Mouse (Mus musculus) olfactory bulb, adult 2 months (tissue): ENCODE results near the gene Rec8. TPM values are rescaled to one million over a fixed set of nuclear protein-coding genes. Genes with fewer than 3 reads are reported as not detected.

Experiments
- H3K27ac ChIP-seq: fragments of 200-500 bp; 2 replicates; pipeline ENCODE4 v1.5.1; 2012; ENCODE audit warnings: low read depth, low read length; ENCODE audit not compliant: insufficient read depth
- H3K4me1 ChIP-seq: fragments of 200-500 bp; 2 replicates; pipeline ENCODE4 v1.6.1; 2012; ENCODE audit warnings: low read length; ENCODE audit not compliant: control insufficient read depth, insufficient read depth
- H3K4me3 ChIP-seq: fragments of 200-500 bp; 2 replicates; pipeline ENCODE4 v1.5.1; 2012; ENCODE audit warnings: mild to moderate bottlenecking, low read depth, low read length, moderate library complexity; ENCODE audit not compliant: insufficient read depth
- CTCF ChIP-seq: fragments of 200-500 bp; IDR thresholded peaks from 2 replicates; pipeline ENCODE4 v1.5.1; 2012; ENCODE audit warnings: low read depth, mild to moderate bottlenecking, low read length, moderate library complexity; ENCODE audit not compliant: insufficient read depth
- POLR2A ChIP-seq: fragments of 200-500 bp; IDR thresholded peaks from 2 replicates; pipeline ENCODE4 v1.6.1; 2012; ENCODE audit warnings: mild to moderate bottlenecking, low read depth, low read length, moderate library complexity; ENCODE audit not compliant: insufficient read depth
- WGBS: fragments of 180-500 bp; shearing (Covaris S2); methylation state at CpG from one replicate; pipeline ENCODE4 v1.1.7; 2018; 5-methylcytosine and 5-hydroxymethylcytosine counted together
- polyA plus RNA-seq: library from polyadenylated mRNA; stranded (reverse); fragments of >200 nt; gene quantifications from 2 replicates; pipeline ENCODE4 v1.2.4, GENCODE M21; 2012; ENCODE audit warnings: low replicate concordance; ENCODE audit not compliant: missing spikeins, insufficient read depth, insufficient read length

The Rec8 gene
- polyA plus RNA-seq, 1 experiment, result not detected

DNA sequence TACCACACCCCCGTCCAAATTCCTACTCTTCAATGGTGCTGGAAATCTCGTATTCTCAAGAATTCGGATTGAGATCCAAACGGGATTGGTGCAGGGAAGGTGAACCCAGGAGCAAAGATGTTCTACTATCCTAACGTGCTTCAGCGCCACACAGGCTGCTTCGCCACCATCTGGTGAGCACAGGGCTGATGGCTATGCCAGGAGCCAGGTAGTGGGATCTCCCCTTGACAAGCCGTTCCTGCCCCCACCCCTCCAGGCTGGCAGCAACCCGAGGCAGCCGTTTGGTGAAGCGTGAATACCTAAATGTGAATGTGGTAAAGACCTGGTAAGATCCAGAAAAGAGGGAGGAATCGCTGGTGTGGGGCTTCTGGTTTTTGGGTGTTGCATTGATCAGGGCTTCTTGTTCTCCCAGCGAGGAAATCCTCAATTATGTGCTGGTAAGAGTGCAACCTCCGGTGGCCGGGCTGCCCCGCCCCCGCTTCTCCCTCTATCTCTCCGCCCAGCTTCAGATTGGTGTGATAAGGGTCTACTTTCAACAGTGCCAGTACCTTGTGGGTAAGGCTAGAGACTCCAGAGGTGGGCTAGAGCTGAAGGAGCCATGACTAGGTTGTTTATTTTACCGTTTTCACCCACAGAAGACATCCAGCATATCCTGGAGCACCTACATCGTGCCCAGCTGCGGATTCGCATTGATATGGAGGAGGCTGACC is 804 bp downstream of the Rec8 start:
- Histone ChIP-seq H3K27ac (no peak overlapping the region), H3K4me3 (peak overlapping the region; percentile 12), H3K4me1 (no peaks in the 10 kb centered on the region)
- 55% methylated on average over 22 of the region's 22 CpGs for WGBS
- TF ChIP-seq POLR2A (no peak), CTCF (no peak)

DNA sequence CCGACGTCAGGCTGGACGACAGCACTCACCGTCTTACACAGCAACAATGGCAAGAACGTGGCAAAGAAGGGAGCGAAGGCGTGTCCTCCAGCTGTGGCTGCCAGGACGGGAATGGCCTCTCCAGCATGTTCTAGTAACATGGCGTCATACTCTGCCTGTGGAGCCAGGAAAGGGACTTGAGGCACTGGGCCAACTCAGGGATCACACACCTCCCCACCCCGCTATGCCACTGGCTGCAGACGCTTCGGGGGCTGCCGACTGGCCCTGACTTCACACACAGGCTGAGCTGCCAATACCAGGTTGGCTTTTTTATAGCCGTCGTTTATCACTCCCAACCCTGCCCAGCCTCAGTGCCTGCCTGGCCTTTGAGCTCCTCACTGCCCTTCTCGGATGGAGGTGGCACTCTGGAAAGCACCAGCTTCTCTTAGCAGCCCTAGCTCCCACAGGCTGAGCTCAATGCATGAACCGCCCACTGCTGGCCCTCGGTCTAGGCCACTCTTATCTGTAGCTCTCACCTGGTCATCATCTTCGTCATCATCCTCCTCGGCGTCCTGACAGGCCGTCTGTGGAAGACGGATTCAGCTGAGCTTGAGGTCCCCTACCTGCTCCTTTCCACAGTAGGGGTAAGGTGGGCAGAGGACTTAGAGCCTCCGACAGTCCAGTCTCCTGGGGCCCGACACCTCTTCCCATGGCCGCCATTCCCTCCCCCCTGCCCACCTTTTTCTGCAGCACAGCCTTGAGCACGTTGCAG is 10.4 kb downstream of the Rec8 start:
- TF ChIP-seq POLR2A (no peak), CTCF (no peak)
- 91% methylated on average over 27 of the region's 27 CpGs for WGBS
- H3K27ac ChIP-seq, result no peak overlapping the region
- H3K4me1 ChIP-seq, result no peaks in the 10 kb centered on the region
- no peak overlapping the region for H3K4me3 ChIP-seq

DNA sequence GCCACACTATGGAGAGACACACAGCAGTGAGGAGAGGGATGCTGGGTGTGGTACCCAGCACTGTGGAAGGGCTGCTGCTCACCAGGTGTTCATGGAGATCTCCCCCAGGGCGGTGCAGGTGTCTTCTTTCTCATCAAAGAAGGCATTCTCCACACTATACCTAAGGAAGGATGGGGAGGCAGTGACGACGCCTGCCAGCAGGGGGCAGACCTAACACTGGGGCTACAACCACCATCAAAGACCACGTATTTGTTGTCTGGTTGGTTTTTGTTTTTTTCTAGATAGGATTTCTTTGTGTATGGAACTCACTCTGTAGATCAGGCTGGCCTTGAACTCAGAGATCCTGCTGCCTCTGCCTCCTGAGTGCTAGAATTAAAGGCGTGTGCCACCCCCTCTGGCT is 11.5 kb downstream of the Rec8 start:
- WGBS, result 46% methylated on average over 5 of the region's 5 CpGs
- Histone ChIP-seq H3K4me3 (no peak overlapping the region), H3K4me1 (peaks cover 4% of the 10 kb centered on the region; the same call in 1 of the 2 replicates), H3K27ac (no peak overlapping the region)
- TF ChIP-seq POLR2A, result no peak
- no peak for TF ChIP-seq CTCF

DNA sequence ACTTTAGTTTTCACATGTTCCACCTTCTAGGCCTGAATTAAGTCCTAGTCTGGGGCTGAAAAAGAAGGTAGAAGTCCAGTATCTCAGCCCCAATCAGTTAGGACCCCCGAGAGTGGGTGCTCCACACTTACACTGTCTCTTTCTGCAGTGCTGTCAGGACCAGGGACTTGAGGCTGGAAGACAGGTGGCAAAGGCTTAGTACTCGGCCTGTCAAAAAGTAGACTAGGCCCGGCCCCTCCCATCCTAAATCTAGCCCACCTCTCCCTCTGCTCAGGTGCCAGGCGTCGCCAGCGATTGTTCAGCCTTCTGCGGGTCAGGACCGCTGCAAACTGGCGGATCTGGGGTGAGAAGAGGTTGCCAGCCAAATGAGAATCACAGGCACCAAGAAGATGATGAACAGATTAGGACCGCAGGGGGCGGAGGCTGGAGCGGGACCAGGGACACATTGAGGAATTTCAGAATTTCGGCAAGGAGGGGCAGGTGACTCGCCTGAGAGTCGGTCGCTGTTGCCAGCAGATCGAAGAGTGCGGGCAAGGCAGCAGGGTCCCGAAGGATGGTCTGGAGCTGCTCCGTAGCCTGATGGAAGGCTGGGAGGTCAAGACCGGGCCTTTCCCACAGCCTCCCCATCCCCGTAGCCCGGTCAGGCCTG is 17.2 kb downstream of the Rec8 start:
- TF ChIP-seq POLR2A, result no peak
- TF ChIP-seq CTCF, result no peak
- WGBS, result 3% methylated on average over 23 of the region's 23 CpGs
- Histone ChIP-seq H3K4me1 (peaks cover 14% of the 10 kb centered on the region; the same call in 1 of the 2 replicates), H3K27ac (no peak overlapping the region), H3K4me3 (peak overlapping the region; percentile 67)

DNA sequence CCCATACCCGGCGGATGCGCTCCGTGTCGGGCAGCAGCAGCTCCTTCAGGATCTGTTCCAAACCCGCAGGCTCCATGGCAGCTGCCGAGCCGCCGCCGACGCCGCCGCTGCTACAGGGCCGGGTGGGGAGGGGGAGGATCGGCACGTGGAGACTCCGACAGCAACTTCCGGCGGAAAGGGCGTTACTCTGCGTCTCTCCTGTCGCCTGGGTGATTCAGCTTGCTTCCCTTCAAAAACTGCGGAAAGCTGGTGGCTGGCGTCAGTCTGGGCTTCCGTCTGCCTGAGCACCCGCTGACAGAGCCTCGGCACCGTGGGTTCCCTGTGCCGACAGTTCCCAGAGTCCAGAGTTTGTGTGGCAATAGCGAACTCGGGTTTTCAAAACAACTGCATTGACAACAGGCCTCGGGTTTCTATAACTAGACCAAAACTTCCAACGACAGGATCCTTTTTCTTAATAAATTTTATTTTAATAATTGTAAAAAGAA is 17.7 kb downstream of the Rec8 start, which contains the start of gene Ipo4:
TSS of gene Ipo4 (minus strand) at position 435 of the 485 bp plus-strand sequence.
- under 1% methylated on average over 33 of the region's 33 CpGs for WGBS
- Histone ChIP-seq H3K4me1 (peaks cover 14% of the 10 kb centered on the region; the same call in 1 of the 2 replicates), H3K4me3 (peak within 1 kb of the TSS; percentile 67), H3K27ac (no peak within 1 kb of the TSS; the same call in 1 of the 2 replicates)
- TF ChIP-seq POLR2A (peak; percentile 59; the same call in 1 of the 2 replicates), CTCF (no peak)

DNA sequence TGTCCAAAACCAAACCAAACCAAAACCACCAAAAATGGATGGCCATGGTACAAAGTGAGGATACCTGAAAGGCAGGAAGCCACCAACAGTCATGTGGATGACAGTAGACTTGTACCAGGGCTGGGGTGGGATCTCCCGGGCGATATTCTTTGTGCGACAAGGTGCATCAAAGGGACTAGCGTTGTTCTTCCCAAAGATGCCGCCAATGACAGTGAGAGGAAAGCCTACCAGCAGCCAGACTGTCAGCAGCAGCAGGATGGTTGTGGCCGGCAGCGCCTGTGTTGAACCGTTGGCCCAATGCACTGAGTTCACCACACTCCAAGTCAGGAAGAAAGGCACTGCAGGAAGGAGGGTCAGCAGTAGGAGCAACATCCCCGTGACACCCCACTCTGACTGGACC is 20.0 kb downstream of the Rec8 start, which contains the start of gene Gm49378:
TSS of gene Gm49378 (minus strand) at position 101 of the 400 bp plus-strand sequence.
- H3K27ac ChIP-seq, result no peak within 1 kb of the TSS
- peaks cover 19% of the 10 kb centered on the region for H3K4me1 ChIP-seq
- WGBS, result 94% methylated on average over 9 of the region's 9 CpGs
- no peak within 1 kb of the TSS for H3K4me3 ChIP-seq
- TF ChIP-seq CTCF (no peak), POLR2A (no peak)

DNA sequence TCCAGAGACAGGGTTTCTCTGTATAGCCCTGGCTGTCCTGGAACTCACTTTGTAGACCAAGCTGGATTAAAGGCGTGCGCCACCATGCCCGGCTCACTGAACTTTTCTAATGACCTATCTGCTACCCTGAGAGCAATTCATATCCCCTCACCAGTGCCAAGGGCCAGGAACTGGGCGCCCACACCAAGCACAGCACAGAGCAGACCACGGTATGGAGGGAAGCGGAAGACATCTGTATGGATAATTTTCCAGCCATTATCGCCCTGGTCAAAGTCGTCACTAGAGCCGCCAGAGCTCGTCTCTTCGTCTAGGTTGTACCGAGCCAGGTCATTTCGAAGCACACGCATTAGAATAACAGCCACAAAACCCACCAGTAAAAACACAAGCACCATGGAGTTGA is 23.0 kb downstream of the Rec8 start:
- H3K4me1 ChIP-seq, result peaks cover 15% of the 10 kb centered on the region

DNA sequence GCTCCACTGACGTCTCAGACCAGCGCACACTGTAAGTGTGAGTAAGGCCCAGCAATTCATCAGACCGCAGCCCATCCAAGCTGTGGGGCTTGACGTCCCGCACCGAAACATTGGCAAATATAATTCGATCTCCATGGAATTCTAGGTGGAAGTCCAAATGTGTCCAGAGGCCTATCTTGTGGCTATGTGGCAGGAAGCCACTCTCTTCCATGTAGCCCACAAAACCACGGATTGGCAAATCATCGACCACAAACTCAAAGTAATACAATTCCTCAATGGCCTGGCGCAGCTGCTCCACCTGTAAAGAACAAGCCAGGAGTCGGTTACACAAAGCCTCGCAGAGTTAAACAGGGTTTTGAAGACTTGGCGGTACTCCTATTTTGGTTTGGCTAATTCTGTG is 23.5 kb downstream of the Rec8 start:
- WGBS, result 94% methylated on average over 13 of the region's 13 CpGs
- TF ChIP-seq CTCF, result no peak
- TF ChIP-seq POLR2A, result no peak
- H3K4me1 ChIP-seq, result peaks cover 14% of the 10 kb centered on the region

More for the DNA sequence above, 23.0 kb downstream of the Rec8 start:
- Histone ChIP-seq H3K4me3 (no peak overlapping the region), H3K27ac (no peak overlapping the region)
- WGBS, result 94% methylated on average over 14 of the region's 14 CpGs
- TF ChIP-seq CTCF (no peak), POLR2A (no peak)

More for the DNA sequence above, 23.5 kb downstream of the Rec8 start:
- Histone ChIP-seq H3K27ac (no peak overlapping the region), H3K4me3 (no peak overlapping the region)
